Mouse (Mus musculus): ENCODE measurements around the gene Olfr860. TPM values are rescaled to one million over a fixed set of nuclear protein-coding genes. Genes with fewer than 3 reads are reported as not detected.

The Olfr860 gene
- not detected for polyA plus RNA-seq (2014; fragmentation: Illumina TruSeq; extraction: RNeasy Lipid Tissue Mini Kit (QIAGEN cat#74804); ENCODE audit: low read depth, low replicate concordance)

GRCm38 (mm10) chr9:19849647-19850046, at the start of gene Olfr860:
Gene Olfr860, minus strand, starts transcription at chr9:19849747.

DNA sequence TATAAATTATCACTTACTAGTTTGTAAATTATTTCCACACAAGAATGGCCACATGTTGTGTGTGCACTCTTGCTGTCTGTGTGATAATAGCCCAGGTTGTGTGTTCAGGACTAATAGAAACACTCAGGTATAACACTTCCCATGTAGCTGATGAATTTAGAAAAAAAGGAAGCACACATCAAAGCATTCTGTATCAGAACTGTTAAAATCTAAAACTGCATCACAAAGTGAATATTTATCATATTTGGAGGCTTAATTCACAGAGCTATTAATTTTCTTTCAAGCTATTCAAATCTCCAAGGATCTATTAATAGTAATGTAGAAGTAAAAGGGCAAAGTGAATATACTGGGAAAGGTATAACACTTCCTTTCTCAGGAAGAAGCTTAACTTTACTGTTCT, 38.4 kb upstream of the Olfr860 start, which contains the start of gene Olfr862:
Gene Olfr862 (minus strand): TSS at position 101 of the 400 bp plus-strand sequence.

DNA sequence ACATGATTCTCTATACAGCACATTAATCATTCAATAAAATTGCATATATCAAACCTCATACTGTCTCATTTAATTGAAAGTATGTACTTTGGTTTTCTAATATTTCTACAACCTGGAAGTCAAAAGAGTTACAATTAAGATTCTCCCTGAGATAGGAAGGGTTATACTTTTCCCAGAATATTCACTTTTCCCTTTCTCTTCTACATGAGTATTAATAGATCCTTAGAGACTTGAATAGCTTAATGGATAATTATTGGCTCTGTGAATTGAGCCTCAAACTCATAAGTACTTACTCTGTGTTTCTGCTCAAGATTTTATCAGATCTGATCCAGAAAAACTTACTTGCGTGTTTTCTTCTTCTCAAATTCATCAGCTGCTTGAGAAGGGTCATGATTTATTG, 44.9 kb downstream of the Olfr860 start, which contains the start of gene Olfr859:
Gene Olfr859 (plus strand): TSS at position 301 of the 400 bp plus-strand sequence.

Other genes starting within 250 kb of the Olfr860 start
- 25.1 TPM for gene Zfp317, start 227.6 kb downstream of the Olfr860 start, polyA plus RNA-seq (2014; fragmentation: Illumina TruSeq; extraction: RNeasy Lipid Tissue Mini Kit (QIAGEN cat#74804); ENCODE audit: low read depth, low replicate concordance)
- gene Olfr857, start 140.3 kb downstream of the Olfr860 start, polyA plus RNA-seq (2014; fragmentation: Illumina TruSeq; extraction: RNeasy Lipid Tissue Mini Kit (QIAGEN cat#74804); ENCODE audit: low read depth, low replicate concordance): not detected
- gene Olfr58, start 69.5 kb downstream of the Olfr860 start, polyA plus RNA-seq (2014; fragmentation: Illumina TruSeq; extraction: RNeasy Lipid Tissue Mini Kit (QIAGEN cat#74804); ENCODE audit: low read depth, low replicate concordance): not detected
- gene Olfr859, start 44.8 kb downstream of the Olfr860 start, polyA plus RNA-seq (2014; fragmentation: Illumina TruSeq; extraction: RNeasy Lipid Tissue Mini Kit (QIAGEN cat#74804); ENCODE audit: low read depth, low replicate concordance): not detected
- gene Olfr862, start 38.3 kb upstream of the Olfr860 start, polyA plus RNA-seq (2014; fragmentation: Illumina TruSeq; extraction: RNeasy Lipid Tissue Mini Kit (QIAGEN cat#74804); ENCODE audit: low read depth, low replicate concordance): not detected
- not detected for gene Olfr77, start 67.1 kb upstream of the Olfr860 start, polyA plus RNA-seq (2014; fragmentation: Illumina TruSeq; extraction: RNeasy Lipid Tissue Mini Kit (QIAGEN cat#74804); ENCODE audit: low read depth, low replicate concordance)
- gene Olfr866, start 178.3 kb upstream of the Olfr860 start, polyA plus RNA-seq (2014; fragmentation: Illumina TruSeq; extraction: RNeasy Lipid Tissue Mini Kit (QIAGEN cat#74804); ENCODE audit: low read depth, low replicate concordance): not detected
- not detected for gene Olfr867, start 207.8 kb upstream of the Olfr860 start, polyA plus RNA-seq (2014; fragmentation: Illumina TruSeq; extraction: RNeasy Lipid Tissue Mini Kit (QIAGEN cat#74804); ENCODE audit: low read depth, low replicate concordance)
- gene Olfr868, start 248.9 kb upstream of the Olfr860 start, polyA plus RNA-seq (2014; fragmentation: Illumina TruSeq; extraction: RNeasy Lipid Tissue Mini Kit (QIAGEN cat#74804); ENCODE audit: low read depth, low replicate concordance): not detected

Measured in testis, adult 10 weeks (tissue).